Mouse (Mus musculus): Measurements from ENCODE around the gene Sept10.

The Sept10 gene

DNA sequence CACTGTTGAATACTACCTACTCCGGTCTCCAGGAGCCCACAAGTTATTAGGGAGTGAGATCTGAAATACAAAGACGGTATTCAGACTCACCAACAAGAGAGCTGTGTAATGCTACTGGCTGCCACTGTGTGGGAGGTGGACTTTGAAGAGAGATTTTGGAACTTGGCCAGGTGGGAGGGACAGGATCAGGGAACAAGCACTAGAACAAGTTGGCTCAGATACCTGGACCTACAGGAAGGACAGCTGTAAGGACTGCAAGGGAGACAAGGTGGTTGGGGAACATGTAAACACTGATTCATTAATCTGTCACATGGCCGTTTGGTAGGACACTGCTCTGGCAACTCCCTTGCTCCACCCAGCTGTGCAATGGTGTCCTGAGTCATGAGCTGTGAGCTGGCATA, 19.5 kb upstream of the Sept10 start:
- TF ChIP-seq GATA4 (IDR thresholded peaks at IDR 0.05; ENCODE audit: insufficient replicate concordance, low read length): no peak

DNA sequence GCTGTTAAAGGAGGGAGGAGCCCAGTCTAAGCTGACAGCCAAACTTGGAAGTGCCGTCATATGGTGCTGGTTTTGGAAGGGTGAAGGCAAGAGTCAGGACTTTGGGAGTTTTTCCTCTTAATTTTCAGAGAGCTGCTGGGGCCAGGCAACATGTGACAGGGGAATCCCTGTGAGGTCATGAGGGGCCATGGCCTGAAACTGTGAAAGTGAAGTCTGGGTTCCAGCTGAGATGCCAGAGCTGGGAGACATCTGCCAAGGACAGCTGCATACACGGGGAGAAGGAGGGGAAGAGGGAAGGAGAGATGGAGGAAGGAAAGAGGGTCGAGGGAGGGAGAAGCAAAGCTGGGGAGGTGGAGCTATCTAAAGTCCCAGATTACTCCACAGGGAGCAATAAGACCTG, 16.1 kb upstream of the Sept10 start:
- no peak for TF ChIP-seq GATA4 (IDR thresholded peaks at IDR 0.05; ENCODE audit: insufficient replicate concordance, low read length)

- no peak for TF ChIP-seq GATA4 (IDR thresholded peaks at IDR 0.05; ENCODE audit: insufficient replicate concordance, low read length)
These were observed 14.8 kb upstream of the Sept10 start for GRCm38 (mm10) chr10:59236486-59236885.

DNA sequence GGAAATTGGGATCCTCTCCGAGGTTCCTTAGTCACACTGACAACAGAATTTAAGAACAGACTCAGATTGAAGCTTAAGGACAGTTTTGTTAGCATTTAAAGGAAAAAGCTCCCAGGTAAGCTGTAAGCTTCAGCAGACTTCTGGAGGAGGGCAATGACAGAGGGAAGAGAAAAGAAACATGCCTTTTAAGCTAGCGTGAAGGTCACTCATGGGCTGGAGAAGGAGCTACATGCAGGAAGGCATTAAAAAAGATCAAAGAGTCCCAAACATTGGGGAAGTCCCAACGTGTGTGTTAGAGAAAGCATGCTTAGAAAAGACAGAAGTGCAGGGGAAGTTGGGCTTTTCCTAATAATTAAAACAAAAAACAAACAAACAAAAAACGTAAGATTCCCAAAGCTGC, 14.2 kb upstream of the Sept10 start:
- no peak for TF ChIP-seq GATA4 (IDR thresholded peaks at IDR 0.05; ENCODE audit: insufficient replicate concordance, low read length)

GRCm38 (mm10) chr10:59235227-59235626, 13.6 kb upstream of the Sept10 start:
- no peak for TF ChIP-seq GATA4 (IDR thresholded peaks at IDR 0.05; ENCODE audit: insufficient replicate concordance, low read length)

- no peak for TF ChIP-seq GATA4 (IDR thresholded peaks at IDR 0.05; ENCODE audit: insufficient replicate concordance, low read length)
These were observed 7.7 kb upstream of the Sept10 start for GRCm38 (mm10) chr10:59229205-59229820.

DNA sequence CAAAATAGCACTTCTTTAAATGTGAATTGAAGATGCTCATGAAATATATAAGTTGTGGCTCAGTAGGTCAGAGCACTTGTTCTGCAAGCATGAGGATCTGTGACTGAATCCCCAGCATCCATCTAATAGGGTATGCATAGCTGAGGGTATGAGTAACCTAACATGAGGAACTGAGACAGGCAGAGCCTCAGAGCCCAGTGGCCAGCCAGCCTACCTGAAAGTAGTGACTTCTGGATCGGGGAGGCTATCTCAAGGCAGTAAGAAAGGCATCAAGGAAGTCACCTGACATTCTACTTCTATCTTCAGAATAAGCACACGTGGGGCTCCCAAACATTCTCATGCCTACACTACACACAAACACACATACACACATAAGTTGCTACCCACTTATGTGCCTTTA, 3.5 kb upstream of the Sept10 start:
- no peak for TF ChIP-seq GATA4 (IDR thresholded peaks at IDR 0.05; ENCODE audit: insufficient replicate concordance, low read length)

- TF ChIP-seq GATA4 (IDR thresholded peaks at IDR 0.05; ENCODE audit: insufficient replicate concordance, low read length): no peak
These were observed 2.2 kb upstream of the Sept10 start for GRCm38 (mm10) chr10:59223890-59224289.

DNA sequence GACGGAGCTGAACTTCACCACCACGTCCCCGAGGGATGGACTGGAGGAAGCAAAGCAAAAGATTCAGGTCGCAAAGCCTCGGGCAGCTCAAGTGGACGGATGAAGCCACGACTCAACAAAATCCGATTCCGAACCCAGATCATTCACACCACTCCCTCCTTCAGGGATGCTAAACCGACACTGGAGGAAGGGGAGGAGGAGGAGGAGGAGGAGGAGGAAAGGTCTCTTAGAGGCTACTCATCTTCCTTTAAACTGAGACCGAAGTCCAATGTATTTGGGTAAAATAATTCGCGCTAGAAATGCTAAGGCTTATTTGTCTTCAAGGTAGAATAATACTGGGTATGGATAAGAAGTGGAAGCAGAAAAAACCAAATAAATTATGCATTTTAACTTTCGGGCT, 1.7 kb upstream of the Sept10 start:
- TF ChIP-seq GATA4 (IDR thresholded peaks at IDR 0.05; ENCODE audit: insufficient replicate concordance, low read length): no peak

- no peak for TF ChIP-seq GATA4 (IDR thresholded peaks at IDR 0.05; ENCODE audit: insufficient replicate concordance, low read length)
These were observed 839 bp upstream of the Sept10 start for GRCm38 (mm10) chr10:59222271-59223101.

DNA sequence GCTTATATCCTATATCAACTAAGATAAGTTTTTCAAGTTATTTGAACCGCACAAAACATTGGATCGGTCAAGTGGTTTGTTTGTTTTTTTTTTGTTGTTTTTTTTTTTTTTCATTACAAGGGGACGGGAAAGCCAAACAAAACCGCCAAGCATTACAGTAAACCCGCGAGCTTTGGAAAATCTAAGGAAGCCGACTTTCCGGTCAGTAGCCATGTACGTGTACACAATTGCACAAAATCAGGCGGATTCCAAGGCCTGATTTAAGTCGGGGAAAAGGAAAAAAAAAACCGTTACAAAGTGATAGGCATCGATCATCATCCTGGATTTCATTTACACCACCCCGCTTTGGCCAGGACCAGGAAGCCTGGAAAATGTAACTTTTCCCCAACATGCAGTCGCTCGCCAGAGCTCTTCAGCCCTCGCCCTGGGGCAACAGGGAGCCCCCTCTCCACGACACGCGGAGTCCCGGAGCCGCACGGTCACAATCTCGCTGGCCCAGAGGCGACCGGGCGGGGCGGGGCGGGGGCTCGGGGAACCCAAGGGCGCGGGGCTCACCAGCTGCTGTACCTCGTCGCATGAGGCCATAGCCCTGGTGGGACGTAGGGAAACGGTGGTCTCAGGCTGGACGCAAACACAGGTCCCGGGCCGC, 699 bp downstream of the Sept10 start:
- no peak for TF ChIP-seq GATA4 (IDR thresholded peaks at IDR 0.05; ENCODE audit: insufficient replicate concordance, low read length)

GRCm38 (mm10) chr10:59200011-59200410, 21.6 kb downstream of the Sept10 start:
- TF ChIP-seq GATA4 (IDR thresholded peaks at IDR 0.05; ENCODE audit: insufficient replicate concordance, low read length): no peak

GRCm38 (mm10) chr10:59196763-59197162, 24.9 kb downstream of the Sept10 start:
- TF ChIP-seq GATA4 (IDR thresholded peaks at IDR 0.05; ENCODE audit: insufficient replicate concordance, low read length): no peak

- TF ChIP-seq GATA4 (IDR thresholded peaks at IDR 0.05; ENCODE audit: insufficient replicate concordance, low read length): no peak
These were observed 26.8 kb downstream of the Sept10 start for GRCm38 (mm10) chr10:59194891-59195290.

DNA sequence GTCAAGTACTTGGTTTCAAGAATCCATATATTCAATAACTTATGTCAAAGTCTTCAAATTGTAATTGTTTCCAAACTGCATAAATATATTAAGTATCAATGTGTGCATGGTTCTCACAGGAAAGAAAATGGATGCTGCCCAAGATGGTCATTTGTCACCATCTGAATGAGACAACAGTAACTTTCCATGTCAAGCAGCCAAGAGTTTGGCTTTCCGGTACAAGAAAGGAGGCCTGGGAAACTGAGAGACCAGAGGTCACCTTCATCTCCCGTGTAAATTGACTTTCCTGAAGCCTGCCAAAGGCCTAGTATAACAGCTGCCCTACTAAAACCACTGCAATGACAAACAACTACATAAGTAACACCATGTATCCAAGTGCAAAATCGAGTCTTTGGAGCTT, 39.3 kb downstream of the Sept10 start:
- TF ChIP-seq GATA4 (IDR thresholded peaks at IDR 0.05; ENCODE audit: insufficient replicate concordance, low read length): no peak

DNA sequence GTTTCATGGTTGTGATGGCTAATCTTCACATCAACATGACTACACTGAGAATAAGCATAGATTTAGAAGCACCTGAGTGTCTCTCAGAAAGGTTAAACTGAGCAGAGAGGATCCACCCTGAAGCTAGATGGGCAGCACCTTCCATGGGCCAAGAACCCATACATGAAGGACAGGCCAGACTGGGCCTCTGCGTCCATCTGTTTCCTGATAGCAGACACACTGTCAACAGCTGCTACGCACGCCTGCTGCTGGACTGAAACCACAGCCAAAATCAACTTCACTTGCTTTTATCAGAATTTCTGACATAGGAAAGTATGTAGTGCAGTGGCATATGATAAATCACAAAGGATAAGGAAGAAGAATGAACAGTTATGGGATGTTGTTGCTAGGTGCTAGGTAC, 42.0 kb downstream of the Sept10 start:
- no peak for TF ChIP-seq GATA4 (IDR thresholded peaks at IDR 0.05; ENCODE audit: insufficient replicate concordance, low read length)

Data from liver, adult (tissue).